Mouse (Mus musculus) frontal cortex, adult 2 months (tissue): ENCODE measurements around the gene Btnl6. TPM values are rescaled to one million over a fixed set of nuclear protein-coding genes. Genes with fewer than 3 reads are reported as not detected.
A peak's percentile ranks its signal among the peaks of the same experiment; 100 is the strongest.
"Not testable (repeated sequence)": the region's sequence is repeated elsewhere in the genome, so short reads cannot be mapped to it uniquely, and the experiment has no call there.

Experiments used
- DNase-seq, 2 experiments: peaks; one replicate each; pipeline ENCODE4 v3.0.0; 2022; ENCODE audit warnings: low spot score in 1 of 2; ENCODE audit errors: extremely low spot score in 1 of 2
- polyA plus RNA-seq: library from polyadenylated mRNA; depleted of rRNA; stranded (reverse); fragments of >200 nt; gene quantifications from 2 replicates; pipeline ENCODE4 v1.2.3, GENCODE M21; 2012; rRNA removed

Btnl6 gene
- not detected in 2 replicates for polyA plus RNA-seq

DNA sequence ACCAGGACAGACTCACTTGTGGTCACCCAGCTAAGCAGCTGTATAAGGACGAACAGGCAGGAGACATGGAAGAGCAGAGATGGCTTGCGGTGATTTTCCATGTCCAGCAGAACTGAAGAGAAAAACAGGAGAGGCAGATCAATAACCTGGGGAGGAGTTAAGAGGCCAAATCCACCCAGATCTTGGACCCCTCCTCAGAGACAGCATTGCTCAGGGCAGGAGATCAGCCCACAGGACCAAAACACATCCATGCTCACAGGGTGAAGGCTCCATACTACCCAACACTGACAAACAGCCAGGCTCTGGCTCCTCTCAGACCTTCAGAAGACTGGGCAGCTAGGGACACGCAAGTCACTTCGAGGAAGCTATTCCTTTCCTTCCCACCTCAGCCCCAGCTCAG is at the start of gene Btnl6:
TSS of gene Btnl6 (minus strand) at position 101 of the 400 bp plus-strand sequence.
- no peak for DNase-seq

- no peak for DNase-seq
These were observed 47.6 kb upstream of the Btnl6 start for GRCm38 (mm10) chr17:34564796-34565195.

DNA sequence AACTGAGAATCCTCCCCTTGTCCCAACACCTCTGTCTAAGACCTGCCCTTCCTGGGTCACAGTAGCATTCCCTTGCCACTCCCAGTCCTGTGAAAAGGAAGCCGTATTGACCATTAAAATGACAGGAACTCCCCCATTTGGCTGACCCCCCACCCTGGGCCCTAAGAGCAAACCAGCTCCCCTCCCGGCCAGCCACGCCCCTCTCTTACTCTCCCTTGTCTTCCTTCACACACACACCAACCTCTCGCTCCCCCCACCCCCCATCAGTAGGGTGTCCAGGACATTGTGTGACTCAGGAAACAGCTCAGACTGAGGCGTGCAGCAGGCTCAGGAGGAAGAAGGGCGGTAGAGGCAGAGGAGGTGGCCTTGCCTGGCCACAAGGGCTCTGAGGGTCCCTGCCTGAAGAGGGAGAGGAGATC is 46.9 kb upstream of the Btnl6 start, which contains the start of gene Notch4:
TSS of gene Notch4 (plus strand) at position 266 of the 419 bp plus-strand sequence.
- no peak for DNase-seq

DNA sequence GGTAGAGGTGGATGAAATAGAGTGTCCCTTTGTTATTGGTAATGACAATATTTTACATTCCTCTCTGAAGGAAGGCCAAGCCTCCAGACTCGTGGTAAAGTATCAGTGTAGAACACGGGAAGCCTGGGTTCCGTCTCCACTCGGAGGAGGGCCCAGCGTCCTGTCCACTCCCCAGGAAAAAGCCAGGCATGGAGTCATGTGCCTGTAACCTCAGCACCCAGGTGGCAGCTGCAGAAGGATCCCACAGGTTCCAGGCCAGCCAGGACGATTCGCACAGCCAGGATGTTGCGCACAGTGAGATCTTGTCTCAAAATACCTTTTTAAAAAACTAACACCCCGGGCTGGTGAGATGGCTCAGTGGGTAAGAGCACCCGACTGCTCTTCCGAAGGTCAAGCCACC is 46.2 kb upstream of the Btnl6 start:
- DNase-seq = no peak

GRCm38 (mm10) chr17:34562595-34562994 is 45.4 kb upstream of the Btnl6 start:
- no peak for DNase-seq

DNA sequence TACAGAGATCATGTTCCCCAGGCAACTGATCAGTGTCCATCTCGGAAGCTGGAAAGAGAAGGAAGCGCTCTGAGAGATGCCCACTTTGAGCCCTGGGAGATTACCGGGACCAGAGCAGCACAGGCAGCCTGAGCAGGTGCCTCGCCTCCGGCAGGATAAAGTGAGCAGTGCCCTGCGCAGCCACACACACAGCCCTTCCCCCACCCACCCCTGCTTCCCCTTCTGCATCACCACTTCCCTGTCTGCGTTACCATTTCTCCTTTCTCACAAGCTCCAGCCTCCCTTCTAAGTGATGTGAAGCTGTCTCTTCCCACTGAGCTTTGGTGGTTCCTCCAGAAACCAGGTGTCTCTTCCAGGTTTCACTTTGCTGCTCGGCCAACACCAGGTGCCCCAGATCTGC is 44.0 kb upstream of the Btnl6 start:
- no peak for DNase-seq

- DNase-seq = no peak
These were observed 43.3 kb upstream of the Btnl6 start for GRCm38 (mm10) chr17:34560438-34560837.

GRCm38 (mm10) chr17:34559895-34560294 is 42.7 kb upstream of the Btnl6 start:
- no peak for DNase-seq

- no peak for DNase-seq
These were observed 42.0 kb upstream of the Btnl6 start for GRCm38 (mm10) chr17:34559116-34559515.

- DNase-seq = no peak
These were observed 40.3 kb upstream of the Btnl6 start for GRCm38 (mm10) chr17:34557411-34557810.

DNA sequence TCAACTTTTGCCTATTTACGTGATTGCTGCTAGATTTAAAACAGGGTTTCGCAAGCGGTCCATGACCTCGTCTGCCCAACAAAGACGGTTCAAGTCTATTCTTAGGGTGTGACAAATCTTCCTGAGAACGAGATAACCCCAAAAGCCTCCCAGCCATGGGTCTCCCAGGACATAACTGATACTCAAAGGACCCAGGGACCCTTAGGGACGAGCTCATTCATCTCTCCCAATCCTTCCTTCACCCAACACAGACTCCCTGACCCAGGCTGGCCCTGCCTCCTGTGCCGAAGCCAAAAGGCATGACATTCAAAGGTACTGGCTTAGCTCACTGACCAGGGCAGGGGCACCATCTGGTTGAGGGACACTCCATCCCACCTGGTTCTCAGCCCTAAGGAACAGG is 39.3 kb upstream of the Btnl6 start:
- DNase-seq = no peak

GRCm38 (mm10) chr17:34555483-34555882 is 38.3 kb upstream of the Btnl6 start:
- peak; percentile 15 to 84 for DNase-seq

DNA sequence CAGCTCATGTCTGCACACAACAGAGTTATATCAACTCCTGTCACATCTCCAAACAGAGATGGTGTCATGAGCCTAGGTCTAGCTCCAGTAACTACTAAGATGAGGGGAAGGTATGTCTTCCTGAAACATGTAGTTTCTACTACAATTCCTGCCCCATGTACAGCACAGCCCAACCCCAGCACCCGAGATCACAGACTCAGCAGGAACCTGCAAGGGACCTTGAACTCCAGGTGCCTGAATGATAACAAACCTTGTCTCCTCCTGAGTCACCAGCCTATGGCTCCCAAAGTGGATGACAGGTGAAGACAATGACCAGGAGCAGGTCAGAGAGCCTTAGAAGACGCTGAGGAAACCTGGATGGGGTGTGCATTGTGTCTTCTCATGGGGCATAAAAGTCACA is 32.7 kb upstream of the Btnl6 start:
- no peak for DNase-seq

DNA sequence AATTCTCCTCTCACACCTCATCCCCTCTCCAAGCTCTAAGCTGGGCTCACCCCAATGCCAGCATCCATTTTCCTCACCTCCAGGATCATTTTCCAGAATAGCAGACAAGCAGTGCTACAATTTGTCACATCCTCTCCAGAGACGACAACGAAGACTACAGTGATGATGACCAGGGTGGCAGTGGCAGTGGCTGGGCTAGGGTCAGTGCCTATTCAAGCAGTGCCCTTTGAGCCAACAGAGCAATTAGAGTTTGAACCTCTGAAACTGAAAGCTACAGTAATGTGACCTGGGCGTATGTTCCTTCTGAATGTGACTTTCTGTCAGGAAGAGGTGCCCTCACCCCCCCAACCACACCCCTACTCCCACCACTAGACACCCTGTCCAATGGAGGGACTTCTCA is 32.0 kb upstream of the Btnl6 start:
- no peak for DNase-seq

DNA sequence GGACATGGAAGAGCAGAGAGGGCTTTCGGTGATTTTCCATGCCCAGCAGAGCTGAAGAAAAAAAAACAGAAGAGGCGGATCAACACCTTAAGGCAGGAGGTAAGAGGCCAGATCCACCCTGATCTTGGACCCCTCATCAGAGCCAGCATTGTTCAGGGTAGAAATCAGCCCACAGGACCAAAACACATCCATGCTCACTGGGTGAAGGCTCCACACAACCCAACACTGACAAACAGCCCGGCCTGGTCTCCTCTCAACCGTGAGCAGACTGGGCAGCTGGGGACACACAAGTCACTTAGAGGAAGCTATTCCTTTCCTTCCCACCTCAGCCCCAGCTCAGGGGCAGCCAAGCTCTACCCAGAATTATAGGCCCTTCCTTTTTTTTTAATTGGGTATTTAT is 30.4 kb upstream of the Btnl6 start:
- no peak for DNase-seq

DNA sequence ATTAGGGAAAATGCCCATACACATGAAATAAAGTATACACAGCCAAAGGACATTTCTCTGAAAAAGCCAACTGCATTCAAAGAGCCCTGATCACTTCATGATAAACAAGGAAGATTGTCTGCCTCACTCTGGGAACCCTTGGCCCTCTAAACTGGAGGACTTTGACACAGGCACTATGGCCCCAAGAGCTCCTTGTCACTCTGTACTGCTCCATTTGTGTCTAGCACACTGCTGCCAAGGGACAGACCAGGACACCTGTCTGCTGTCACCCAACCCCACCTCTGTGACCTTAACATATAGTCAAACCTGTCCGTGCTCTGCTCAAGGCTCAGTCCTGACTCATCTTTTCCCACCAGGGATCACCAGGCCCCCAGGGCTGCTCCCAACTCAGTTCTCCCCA is 29.6 kb upstream of the Btnl6 start:
- DNase-seq = no peak

DNA sequence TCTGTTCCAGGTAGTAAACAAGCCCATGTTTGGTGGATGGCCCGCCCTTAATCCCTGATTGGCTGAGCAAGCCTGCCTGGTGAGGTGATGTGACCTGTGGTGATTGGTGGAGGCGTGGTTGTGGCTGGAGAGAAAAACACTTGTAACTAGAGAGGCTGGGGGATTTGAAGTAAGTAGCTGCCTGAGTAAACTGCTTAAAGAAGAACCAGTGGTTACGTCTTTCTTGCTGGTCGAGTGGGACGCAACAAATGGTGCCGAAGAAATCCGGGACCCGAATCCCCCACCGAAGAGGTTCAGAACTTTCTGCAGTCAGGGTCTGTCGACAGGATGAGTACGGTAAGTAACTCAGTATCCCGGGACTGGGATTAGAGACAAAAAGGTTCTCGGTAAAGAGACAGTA is 26.4 kb upstream of the Btnl6 start:
- not testable (repeated sequence) for DNase-seq

DNA sequence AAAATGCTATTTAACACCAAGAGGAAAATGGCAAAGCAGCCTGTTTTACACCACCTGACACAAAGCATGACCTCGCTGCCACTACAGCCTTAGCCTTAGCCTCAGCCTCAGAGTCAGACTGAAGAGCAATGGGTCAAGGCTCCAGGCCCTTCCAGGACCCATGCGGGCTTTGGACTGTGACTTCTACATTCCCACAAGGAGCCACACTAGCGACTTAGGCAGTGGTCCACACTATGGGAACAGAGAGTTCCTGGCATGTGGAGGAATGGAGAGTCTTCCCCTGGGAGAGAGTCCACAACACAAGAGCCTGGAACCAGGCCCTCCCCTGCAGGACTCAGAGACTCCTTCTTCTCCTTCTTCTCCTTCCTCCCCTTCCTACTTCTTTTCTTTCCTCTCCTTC is 15.5 kb upstream of the Btnl6 start:
- DNase-seq = no peak

- no peak for DNase-seq
These were observed 1.8 kb upstream of the Btnl6 start for GRCm38 (mm10) chr17:34519001-34519400.

DNA sequence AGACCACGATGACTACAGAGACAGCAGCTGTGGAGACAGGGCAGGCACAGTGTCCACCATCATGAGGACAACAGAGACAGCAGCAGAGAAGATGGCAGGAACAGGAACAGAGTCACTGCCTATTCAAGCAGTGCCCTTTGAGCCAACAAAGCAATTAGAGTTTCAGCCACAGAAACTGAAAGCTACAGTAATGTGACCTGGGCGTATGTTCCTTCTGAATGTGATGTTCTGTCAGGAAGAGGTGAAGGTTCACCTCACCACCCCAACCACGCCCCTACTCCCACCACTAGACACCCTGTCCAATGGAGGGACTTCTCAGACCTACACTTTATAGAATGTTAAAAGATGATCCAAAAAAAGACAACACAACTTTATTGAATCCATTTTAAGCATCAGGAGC is 1.4 kb upstream of the Btnl6 start:
- DNase-seq = not testable (repeated sequence)

GRCm38 (mm10) chr17:34517795-34518194 is 643 bp upstream of the Btnl6 start:
- no peak for DNase-seq

GRCm38 (mm10) chr17:34516514-34516913 is 638 bp downstream of the Btnl6 start:
- no peak for DNase-seq

- not testable (repeated sequence) for DNase-seq
These were observed 5.4 kb downstream of the Btnl6 start for GRCm38 (mm10) chr17:34511723-34512122.
